Mouse (Mus musculus): ENCODE measurements at regions not wholly inside any gene's neighbourhood (a gene's known extent, or its start where the extent isn't known, plus 50 kb on each side); places are given as distances from the start of the nearest gene placed in this dataset.

- Histone ChIP-seq H3K36me3 (replicated peaks) (no peaks in the 10 kb centered on the region), H3K4me1 (peaks cover 18% of the 10 kb centered on the region), H3K4me3 (no peak overlapping the region), H3K27ac (no peak overlapping the region), H3K27me3 (ENCODE audit: poor library complexity, severe bottlenecking) (no peaks in the 10 kb centered on the region), H3K9me3 (no peaks in the 10 kb centered on the region)
- DNase-seq (ENCODE audit: extremely low spot score, low spot score): no peak
- WGBS: 66% methylated on average over 8 of the region's 8 CpGs
Observed at GRCm38 (mm10) chr1:76247126-76247525, 701.1 kb downstream of the Slc4a3 start.

- Histone ChIP-seq H3K27ac (no peak overlapping the region), H3K4me1 (no peaks in the 10 kb centered on the region), H3K9me3 (no peaks in the 10 kb centered on the region), H3K36me3 (replicated peaks) (no peaks in the 10 kb centered on the region), H3K27me3 (ENCODE audit: poor library complexity, severe bottlenecking) (no peaks in the 10 kb centered on the region), H3K4me3 (no peak overlapping the region)
- WGBS: 81% methylated on average over 4 of the region's 4 CpGs
- no peak for DNase-seq (ENCODE audit: extremely low spot score, low spot score)
Observed at GRCm38 (mm10) chr1:76258217-76258616, 712.2 kb downstream of the Slc4a3 start.

GRCm38 (mm10) chr1:76276148-76276547 lies 730.1 kb downstream of the Slc4a3 start:
- no peaks in the 10 kb centered on the region for H3K36me3 ChIP-seq (replicated peaks)
- no peaks in the 10 kb centered on the region for H3K27me3 ChIP-seq (ENCODE audit: poor library complexity, severe bottlenecking)
- no peaks in the 10 kb centered on the region for H3K4me1 ChIP-seq
- no peak for DNase-seq (ENCODE audit: extremely low spot score, low spot score)
- no peak overlapping the region for H3K27ac ChIP-seq
- H3K9me3 ChIP-seq: no peaks in the 10 kb centered on the region
- H3K4me3 ChIP-seq: no peak overlapping the region
- WGBS: 65% methylated on average over 7 of the region's 7 CpGs

GRCm38 (mm10) chr1:76276624-76277023 lies 730.6 kb downstream of the Slc4a3 start:
- Histone ChIP-seq H3K9me3 (no peaks in the 10 kb centered on the region), H3K27ac (no peak overlapping the region), H3K4me1 (no peaks in the 10 kb centered on the region), H3K36me3 (replicated peaks) (no peaks in the 10 kb centered on the region), H3K27me3 (ENCODE audit: poor library complexity, severe bottlenecking) (no peaks in the 10 kb centered on the region), H3K4me3 (no peak overlapping the region)
- WGBS: 90% methylated on average over 3 of the region's 3 CpGs
- no peak for DNase-seq (ENCODE audit: extremely low spot score, low spot score)

GRCm38 (mm10) chr1:76283322-76283721 lies 737.3 kb downstream of the Slc4a3 start:
- no peaks in the 10 kb centered on the region for H3K9me3 ChIP-seq
- H3K4me1 ChIP-seq: no peaks in the 10 kb centered on the region
- 76% methylated on average over 3 of the region's 3 CpGs for WGBS
- no peaks in the 10 kb centered on the region for H3K36me3 ChIP-seq (replicated peaks)
- no peak overlapping the region for H3K27ac ChIP-seq
- no peak for DNase-seq (ENCODE audit: extremely low spot score, low spot score)
- no peaks in the 10 kb centered on the region for H3K27me3 ChIP-seq (ENCODE audit: poor library complexity, severe bottlenecking)
- no peak overlapping the region for H3K4me3 ChIP-seq

GRCm38 (mm10) chr1:76322943-76323559 lies 777.0 kb downstream of the Slc4a3 start:
- WGBS: 88% methylated on average over 4 of the region's 4 CpGs
- no peak for DNase-seq (ENCODE audit: extremely low spot score, low spot score)
- Histone ChIP-seq H3K27ac (no peak overlapping the region), H3K4me1 (no peaks in the 10 kb centered on the region), H3K36me3 (replicated peaks) (no peaks in the 10 kb centered on the region), H3K4me3 (no peak overlapping the region), H3K27me3 (ENCODE audit: poor library complexity, severe bottlenecking) (no peaks in the 10 kb centered on the region), H3K9me3 (no peaks in the 10 kb centered on the region)

GRCm38 (mm10) chr1:76323592-76323991 lies 777.5 kb downstream of the Slc4a3 start:
- no peaks in the 10 kb centered on the region for H3K27me3 ChIP-seq (ENCODE audit: poor library complexity, severe bottlenecking)
- 85% methylated on average over 4 of the region's 4 CpGs for WGBS
- H3K36me3 ChIP-seq (replicated peaks): no peaks in the 10 kb centered on the region
- no peaks in the 10 kb centered on the region for H3K9me3 ChIP-seq
- no peak overlapping the region for H3K4me3 ChIP-seq
- no peak for DNase-seq (ENCODE audit: extremely low spot score, low spot score)
- no peaks in the 10 kb centered on the region for H3K4me1 ChIP-seq
- no peak overlapping the region for H3K27ac ChIP-seq

GRCm38 (mm10) chr1:76336011-76336410 lies 789.9 kb downstream of the Slc4a3 start:
- DNase-seq (ENCODE audit: extremely low spot score, low spot score): no peak
- Histone ChIP-seq H3K36me3 (replicated peaks) (no peaks in the 10 kb centered on the region), H3K9me3 (no peaks in the 10 kb centered on the region), H3K4me3 (no peak overlapping the region), H3K27ac (no peak overlapping the region), H3K27me3 (ENCODE audit: poor library complexity, severe bottlenecking) (no peaks in the 10 kb centered on the region), H3K4me1 (no peaks in the 10 kb centered on the region)

GRCm38 (mm10) chr1:76362106-76362505 lies 816.0 kb downstream of the Slc4a3 start:
- H3K27me3 ChIP-seq (ENCODE audit: poor library complexity, severe bottlenecking): no peaks in the 10 kb centered on the region
- WGBS: 73% methylated on average over 8 of the region's 8 CpGs
- no peak for DNase-seq (ENCODE audit: extremely low spot score, low spot score)
- no peak overlapping the region for H3K27ac ChIP-seq
- H3K4me1 ChIP-seq: peaks cover 6% of the 10 kb centered on the region; the same call in 1 of the 2 replicates
- no peak overlapping the region for H3K4me3 ChIP-seq
- no peaks in the 10 kb centered on the region for H3K36me3 ChIP-seq (replicated peaks)
- no peaks in the 10 kb centered on the region for H3K9me3 ChIP-seq

- Histone ChIP-seq H3K4me1 (no peaks in the 10 kb centered on the region), H3K4me3 (no peak overlapping the region), H3K27ac (no peak overlapping the region), H3K9me3 (no peaks in the 10 kb centered on the region), H3K36me3 (replicated peaks) (no peaks in the 10 kb centered on the region), H3K27me3 (ENCODE audit: poor library complexity, severe bottlenecking) (no peaks in the 10 kb centered on the region)
- WGBS: 65% methylated on average over 2 of the region's 2 CpGs
- DNase-seq (ENCODE audit: extremely low spot score, low spot score): no peak
Observed at GRCm38 (mm10) chr1:76373931-76374330, 827.9 kb downstream of the Slc4a3 start.

- 88% methylated on average over 3 of the region's 3 CpGs for WGBS
- no peaks in the 10 kb centered on the region for H3K9me3 ChIP-seq
- no peaks in the 10 kb centered on the region for H3K27me3 ChIP-seq (ENCODE audit: poor library complexity, severe bottlenecking)
Observed at GRCm38 (mm10) chr1:76378154-76378553, 832.1 kb downstream of the Slc4a3 start.

GRCm38 (mm10) chr1:76392536-76392935 lies 846.5 kb downstream of the Slc4a3 start:
- Histone ChIP-seq H3K4me3 (no peak overlapping the region), H3K27ac (no peak overlapping the region), H3K9me3 (no peaks in the 10 kb centered on the region), H3K27me3 (ENCODE audit: poor library complexity, severe bottlenecking) (no peaks in the 10 kb centered on the region), H3K4me1 (no peaks in the 10 kb centered on the region), H3K36me3 (replicated peaks) (no peaks in the 10 kb centered on the region)
- WGBS: 68% methylated on average over 6 of the region's 6 CpGs
- no peak for DNase-seq (ENCODE audit: extremely low spot score, low spot score)

More at GRCm38 (mm10) chr1:76378154-76378553, 832.1 kb downstream of the Slc4a3 start:
- no peak for DNase-seq (ENCODE audit: extremely low spot score, low spot score)
- Histone ChIP-seq H3K27ac (no peak overlapping the region), H3K36me3 (replicated peaks) (no peaks in the 10 kb centered on the region), H3K4me3 (no peak overlapping the region), H3K4me1 (no peaks in the 10 kb centered on the region)

GRCm38 (mm10) chr1:76394038-76394437 lies 848.0 kb downstream of the Slc4a3 start:
- H3K27ac ChIP-seq: no peak overlapping the region
- DNase-seq (ENCODE audit: extremely low spot score, low spot score): no peak
- WGBS: 89% methylated on average over 8 of the region's 8 CpGs
- no peak overlapping the region for H3K4me3 ChIP-seq
- no peaks in the 10 kb centered on the region for H3K27me3 ChIP-seq (ENCODE audit: poor library complexity, severe bottlenecking)
- H3K36me3 ChIP-seq (replicated peaks): no peaks in the 10 kb centered on the region
- no peaks in the 10 kb centered on the region for H3K9me3 ChIP-seq
- no peaks in the 10 kb centered on the region for H3K4me1 ChIP-seq

GRCm38 (mm10) chr1:76402854-76403253 lies 856.8 kb downstream of the Slc4a3 start:
- Histone ChIP-seq H3K4me1 (no peaks in the 10 kb centered on the region), H3K36me3 (replicated peaks) (no peaks in the 10 kb centered on the region), H3K27ac (no peak overlapping the region), H3K27me3 (ENCODE audit: poor library complexity, severe bottlenecking) (no peaks in the 10 kb centered on the region), H3K4me3 (no peak overlapping the region), H3K9me3 (no peaks in the 10 kb centered on the region)
- DNase-seq (ENCODE audit: extremely low spot score, low spot score): no peak
- WGBS: 81% methylated on average over 2 of the region's 2 CpGs

All from forebrain, embryonic 10.5 days (tissue).